Mouse (Mus musculus): ENCODE results near the gene Chtop. TPM values are rescaled to one million over a fixed set of nuclear protein-coding genes. Genes with fewer than 3 reads are reported as not detected.

Gene Chtop
- polyA plus RNA-seq, 1 experiment from 2014 or later, result 176 TPM

GRCm38 (mm10) chr3:90505216-90505615, 4.1 kb downstream of the Chtop start:
- Histone ChIP-seq H3K4me1 (peaks cover 18% of the 10 kb centered on the region), H3K27me3 (ENCODE audit: poor library complexity, severe bottlenecking) (no peaks in the 10 kb centered on the region), H3K4me3 (no peak overlapping the region), H3K9me3 (no peaks in the 10 kb centered on the region), H3K27ac (no peak overlapping the region), H3K36me3 (replicated peaks) (peaks cover 76% of the 10 kb centered on the region)
- 94% methylated on average over 5 of the region's 5 CpGs for WGBS
- DNase-seq (ENCODE audit: extremely low spot score, low spot score), result no peak

DNA sequence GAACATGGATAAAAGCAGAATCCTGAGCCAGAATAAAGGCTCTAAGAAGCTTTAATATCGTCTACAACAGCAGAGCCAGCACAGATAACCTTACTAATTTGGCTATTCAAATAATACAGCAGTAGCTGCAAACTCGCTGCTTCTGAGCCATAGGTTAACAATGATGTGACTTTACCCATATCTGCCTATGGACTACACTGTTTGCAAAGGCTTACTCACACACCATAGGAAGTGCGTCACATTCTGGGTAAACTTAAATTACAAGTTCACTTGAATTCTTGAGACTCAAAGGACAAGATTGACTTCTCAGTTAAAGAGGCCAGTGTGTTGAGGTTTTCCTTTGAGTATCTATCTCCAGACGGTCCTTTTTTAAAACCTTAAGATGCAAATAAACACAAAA, 5.9 kb downstream of the Chtop start:
- H3K27ac ChIP-seq, result no peak overlapping the region
- whole genome bisulfite sequencing, result 81% methylated on average over 4 of the region's 4 CpGs
- H3K4me3 ChIP-seq, result no peak overlapping the region
- no peaks in the 10 kb centered on the region for H3K9me3 ChIP-seq
- peaks cover 14% of the 10 kb centered on the region for H3K4me1 ChIP-seq
- no peak for DNase-seq (ENCODE audit: extremely low spot score, low spot score)
- peaks cover 94% of the 10 kb centered on the region for H3K36me3 ChIP-seq (replicated peaks)
- no peaks in the 10 kb centered on the region for H3K27me3 ChIP-seq (ENCODE audit: poor library complexity, severe bottlenecking)

GRCm38 (mm10) chr3:90497597-90497996, 11.7 kb downstream of the Chtop start:
- H3K4me1 ChIP-seq, result no peaks in the 10 kb centered on the region
- H3K36me3 ChIP-seq (replicated peaks), result peaks cover 80% of the 10 kb centered on the region
- H3K9me3 ChIP-seq, result no peaks in the 10 kb centered on the region
- no peaks in the 10 kb centered on the region for H3K27me3 ChIP-seq (ENCODE audit: poor library complexity, severe bottlenecking)
- no peak for DNase-seq (ENCODE audit: extremely low spot score, low spot score)
- H3K27ac ChIP-seq, result no peak overlapping the region
- H3K4me3 ChIP-seq, result no peak overlapping the region

DNA sequence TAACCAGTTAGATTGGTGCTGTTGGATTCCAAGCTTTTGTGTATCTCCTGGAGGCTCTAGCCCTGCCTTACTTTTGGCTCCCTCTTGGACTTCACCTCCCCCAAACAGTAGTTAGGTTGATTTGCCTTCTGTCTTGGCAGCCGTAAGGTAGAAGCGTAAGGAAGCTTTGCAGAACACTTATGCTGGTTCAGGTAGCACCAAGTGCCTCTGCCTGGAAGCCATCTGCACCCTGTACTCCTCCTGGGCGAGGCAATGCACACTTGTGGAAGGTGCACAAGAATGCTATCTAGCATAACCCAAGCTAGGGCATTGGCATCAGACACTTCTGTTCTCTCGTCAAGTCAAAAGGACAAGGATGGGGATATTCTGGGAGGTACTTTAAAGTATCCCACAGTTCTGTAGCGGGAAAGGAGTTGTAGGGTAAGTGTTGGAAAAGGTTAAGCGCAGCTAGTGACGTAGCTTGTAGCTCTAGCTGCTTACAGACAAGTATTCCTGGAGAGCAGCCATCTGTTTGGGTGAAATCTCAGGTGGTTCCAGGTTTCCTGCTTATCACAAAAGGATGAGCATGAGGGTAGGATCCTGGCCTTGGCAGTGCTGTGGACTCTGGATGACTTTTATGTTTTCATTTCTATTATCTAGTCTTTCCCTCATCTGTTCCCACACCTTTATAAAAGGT, 13.3 kb downstream of the Chtop start:
- 91% methylated on average over 7 of the region's 7 CpGs for WGBS
- no peak overlapping the region for H3K4me3 ChIP-seq
- peaks cover 64% of the 10 kb centered on the region for H3K36me3 ChIP-seq (replicated peaks)
- no peak for DNase-seq (ENCODE audit: extremely low spot score, low spot score)
- H3K27ac ChIP-seq, result no peak overlapping the region
- H3K9me3 ChIP-seq, result no peaks in the 10 kb centered on the region
- no peaks in the 10 kb centered on the region for H3K4me1 ChIP-seq
- H3K27me3 ChIP-seq (ENCODE audit: poor library complexity, severe bottlenecking), result no peaks in the 10 kb centered on the region

DNA sequence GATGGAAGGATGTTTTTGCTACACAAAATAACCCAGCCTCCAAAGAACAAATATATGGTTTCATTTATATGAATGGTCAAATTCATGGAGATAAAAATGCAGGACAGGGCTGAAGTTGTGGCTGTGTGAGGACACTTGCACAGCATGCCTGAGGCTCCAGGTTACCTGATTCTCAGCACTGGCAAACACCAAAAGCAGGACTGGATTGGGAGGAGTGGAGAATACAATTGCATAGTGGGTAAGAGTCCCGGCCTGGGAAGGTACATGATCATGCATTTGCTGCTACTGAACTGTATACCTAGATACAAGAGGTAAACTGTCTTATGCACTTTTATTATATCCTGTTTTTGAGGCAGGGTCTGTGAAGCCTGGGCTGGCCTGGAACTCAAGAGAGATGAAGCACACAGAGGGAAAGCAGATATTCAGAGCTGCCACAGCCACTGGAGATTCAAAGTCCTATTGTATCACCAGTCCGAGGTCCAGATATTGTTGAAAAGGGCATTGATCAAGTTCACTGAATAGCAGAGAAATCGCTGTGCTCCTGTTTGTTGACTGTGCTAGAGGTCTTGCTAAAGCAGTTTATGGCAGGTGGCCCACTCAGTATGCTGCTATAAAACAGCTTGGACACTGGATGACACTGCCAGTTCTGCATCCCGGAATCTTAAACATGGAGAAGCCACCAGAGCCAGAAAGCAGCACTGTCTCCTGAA, 15.3 kb downstream of the Chtop start:
- DNase-seq (ENCODE audit: extremely low spot score, low spot score), result no peak
- H3K27me3 ChIP-seq (ENCODE audit: poor library complexity, severe bottlenecking), result no peaks in the 10 kb centered on the region
- no peak overlapping the region for H3K4me3 ChIP-seq
- no peak overlapping the region for H3K27ac ChIP-seq
- peaks cover 12% of the 10 kb centered on the region for H3K4me1 ChIP-seq
- 68% methylated on average over 4 of the region's 4 CpGs for WGBS
- H3K9me3 ChIP-seq, result no peaks in the 10 kb centered on the region
- peaks cover 51% of the 10 kb centered on the region for H3K36me3 ChIP-seq (replicated peaks)

DNA sequence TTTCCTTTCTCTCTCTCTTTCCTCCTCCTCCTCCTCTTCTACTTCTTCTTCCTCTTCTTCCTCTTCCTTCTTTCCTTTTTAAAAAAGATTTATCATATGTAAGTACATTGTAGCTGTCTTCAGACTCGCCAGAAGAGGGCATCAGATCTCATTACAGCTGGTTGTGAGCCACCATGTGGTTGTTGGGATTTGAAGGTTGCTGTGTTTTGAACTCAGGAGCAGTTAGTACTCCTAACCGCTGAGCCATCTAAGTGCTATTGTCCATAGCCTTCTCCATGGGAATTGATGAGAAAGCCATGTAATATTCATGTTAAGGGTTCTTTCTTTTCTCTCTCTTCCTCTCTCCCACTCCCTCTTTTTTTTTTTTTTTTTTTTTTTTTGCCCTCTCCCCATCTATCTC, 17.9 kb downstream of the Chtop start:
- Histone ChIP-seq H3K27ac (no peak overlapping the region), H3K27me3 (ENCODE audit: poor library complexity, severe bottlenecking) (no peaks in the 10 kb centered on the region), H3K4me3 (peak overlapping the region; percentile 81; the same call in 1 of the 2 replicates), H3K4me1 (peaks cover 12% of the 10 kb centered on the region), H3K36me3 (replicated peaks) (peaks cover 51% of the 10 kb centered on the region), H3K9me3 (no peaks in the 10 kb centered on the region)
- DNase-seq (ENCODE audit: extremely low spot score, low spot score), result no peak
- 38% methylated on average over 2 of the region's 2 CpGs for WGBS

DNA sequence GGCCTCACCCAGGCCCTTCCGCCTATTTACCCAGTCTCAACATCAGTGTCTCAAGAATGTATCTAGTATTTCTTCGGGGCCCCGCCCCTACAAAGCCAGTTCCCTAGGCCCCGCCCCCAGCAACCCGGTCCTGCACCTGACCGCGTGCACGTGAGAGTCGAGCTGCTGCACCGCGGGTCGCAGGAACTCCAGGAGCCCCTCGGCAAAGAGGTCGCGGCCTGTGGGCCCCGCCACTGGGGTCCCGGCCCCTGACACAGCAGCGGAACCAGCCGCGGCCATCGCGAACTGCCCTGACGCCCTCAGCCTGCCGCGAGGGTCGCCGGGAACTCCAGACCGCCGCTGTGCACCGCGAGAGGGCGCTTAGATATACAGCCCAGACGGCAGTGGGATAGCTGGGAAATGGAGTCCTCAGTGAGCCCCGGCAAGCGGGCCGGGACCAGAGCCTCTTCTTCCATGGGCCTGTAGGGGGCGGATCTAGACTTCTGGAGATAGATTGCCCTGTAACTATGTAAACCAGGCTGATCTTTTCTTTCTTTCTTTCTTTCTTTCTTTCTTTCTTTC, 18.5 kb downstream of the Chtop start, which contains the start of gene Snapin:
Gene Snapin, minus strand, starts transcription at position 338 of the 561 bp plus-strand sequence.
- H3K27me3 ChIP-seq (ENCODE audit: poor library complexity, severe bottlenecking), result no peaks in the 10 kb centered on the region
- WGBS, result under 1% methylated on average over 37 of the region's 37 CpGs
- H3K4me1 ChIP-seq, result peaks cover 12% of the 10 kb centered on the region
- H3K9me3 ChIP-seq, result no peaks in the 10 kb centered on the region
- H3K27ac ChIP-seq, result peak within 1 kb of the TSS; percentile 92
- DNase-seq (ENCODE audit: extremely low spot score, low spot score), result peak; percentile 94
- H3K4me3 ChIP-seq, result peak within 1 kb of the TSS; percentile 81
- peaks cover 51% of the 10 kb centered on the region for H3K36me3 ChIP-seq (replicated peaks)

DNA sequence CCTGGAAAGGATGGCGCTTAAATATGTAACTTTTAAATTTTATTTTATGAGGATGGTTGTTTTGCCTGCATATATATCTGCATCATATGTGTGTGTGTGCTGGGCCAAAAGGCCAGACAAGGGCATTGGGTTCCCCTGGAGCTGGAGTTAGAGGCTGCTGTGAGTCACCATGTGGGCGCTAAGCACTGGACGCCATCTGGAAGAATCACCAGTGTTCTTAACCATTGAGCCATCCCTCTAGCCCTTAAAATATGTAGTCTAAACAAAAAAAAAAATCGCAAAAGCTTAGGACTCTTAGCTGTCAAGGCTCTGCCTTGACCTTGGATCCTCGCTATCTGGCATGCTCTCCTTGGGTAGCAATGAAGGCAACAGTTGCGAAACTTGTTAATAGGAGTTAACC, 20.7 kb downstream of the Chtop start:
- Histone ChIP-seq H3K36me3 (replicated peaks) (peaks cover 61% of the 10 kb centered on the region), H3K27ac (no peak overlapping the region), H3K9me3 (no peaks in the 10 kb centered on the region), H3K4me3 (no peak overlapping the region), H3K4me1 (peaks cover 12% of the 10 kb centered on the region), H3K27me3 (ENCODE audit: poor library complexity, severe bottlenecking) (no peaks in the 10 kb centered on the region)
- no peak for DNase-seq (ENCODE audit: extremely low spot score, low spot score)
- 91% methylated on average over 6 of the region's 6 CpGs for WGBS

DNA sequence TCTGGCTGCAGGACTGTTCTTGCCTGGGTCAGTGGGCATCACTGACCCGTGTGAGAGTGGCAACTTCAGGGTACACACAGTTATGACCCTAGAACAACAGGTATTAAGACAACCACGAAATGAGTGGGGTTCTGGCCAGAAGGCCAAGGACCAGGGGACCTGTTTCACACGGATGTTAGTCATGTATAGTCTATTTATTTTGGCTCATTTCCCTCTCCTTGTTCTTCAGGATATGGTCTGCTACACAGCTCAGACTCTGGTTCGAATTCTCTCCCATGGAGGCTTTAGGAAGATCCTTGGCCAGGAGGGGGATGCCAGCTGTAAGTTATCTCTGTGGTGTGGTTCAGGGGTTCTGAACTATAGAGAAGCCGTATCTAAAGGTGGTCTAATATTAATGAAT, 22.3 kb downstream of the Chtop start:
- 87% methylated on average over 5 of the region's 5 CpGs for WGBS
- no peak for DNase-seq (ENCODE audit: extremely low spot score, low spot score)
- Histone ChIP-seq H3K9me3 (no peaks in the 10 kb centered on the region), H3K4me1 (peaks cover 12% of the 10 kb centered on the region), H3K27ac (no peak overlapping the region), H3K27me3 (ENCODE audit: poor library complexity, severe bottlenecking) (no peaks in the 10 kb centered on the region), H3K36me3 (replicated peaks) (peaks cover 77% of the 10 kb centered on the region), H3K4me3 (no peak overlapping the region)

DNA sequence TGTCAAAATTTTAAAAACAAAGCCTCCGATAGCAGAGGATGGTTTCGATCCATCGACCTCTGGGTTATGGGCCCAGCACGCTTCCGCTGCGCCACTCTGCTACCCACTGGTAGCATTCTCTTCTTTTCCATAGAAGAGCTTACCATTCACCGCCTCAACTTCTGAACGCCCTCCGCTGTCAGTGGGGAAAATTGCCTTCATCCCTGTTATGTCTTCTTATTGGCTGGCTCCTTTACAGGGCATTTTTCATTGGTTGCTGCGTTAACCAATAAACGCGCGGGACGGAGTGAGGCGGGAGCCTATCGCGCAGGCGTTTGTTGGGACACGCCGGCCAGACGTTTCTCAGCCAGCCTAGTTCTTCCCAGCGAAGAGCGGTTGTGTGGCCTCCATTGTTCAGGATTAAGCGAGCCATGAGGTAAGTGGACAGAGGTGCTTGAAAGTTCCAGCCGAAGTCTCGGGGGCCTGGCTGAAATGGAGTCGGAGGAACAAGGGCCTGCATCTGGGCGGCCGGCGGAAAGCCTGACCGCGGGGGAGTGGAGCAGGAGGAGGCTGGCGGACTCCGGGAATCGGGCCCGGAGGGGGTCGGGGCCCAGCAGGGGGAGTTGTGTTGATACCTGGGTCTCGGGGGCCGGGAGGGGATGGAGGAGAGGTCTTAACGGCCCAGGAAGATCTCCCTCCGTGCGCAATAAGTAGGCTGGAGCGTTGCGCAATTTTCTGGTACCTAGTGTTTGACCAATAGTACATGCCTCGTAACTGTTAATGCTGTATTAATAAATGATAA, 33.3 kb downstream of the Chtop start, which contains the start of gene Ilf2:
Gene Ilf2, plus strand, starts transcription at position 296 of the 781 bp plus-strand sequence.
- DNase-seq (ENCODE audit: extremely low spot score, low spot score), result peak; percentile 97
- H3K4me1 ChIP-seq, result peaks cover 10% of the 10 kb centered on the region
- H3K4me3 ChIP-seq, result peak within 1 kb of the TSS; percentile 91
- H3K9me3 ChIP-seq, result no peaks in the 10 kb centered on the region; the same call in 1 of the 2 replicates
- peaks cover 40% of the 10 kb centered on the region for H3K36me3 ChIP-seq (replicated peaks)
- peak within 1 kb of the TSS; percentile 99 for H3K27ac ChIP-seq
- under 1% methylated on average over 45 of the region's 45 CpGs for WGBS
- no peaks in the 10 kb centered on the region for H3K27me3 ChIP-seq (ENCODE audit: poor library complexity, severe bottlenecking)

DNA sequence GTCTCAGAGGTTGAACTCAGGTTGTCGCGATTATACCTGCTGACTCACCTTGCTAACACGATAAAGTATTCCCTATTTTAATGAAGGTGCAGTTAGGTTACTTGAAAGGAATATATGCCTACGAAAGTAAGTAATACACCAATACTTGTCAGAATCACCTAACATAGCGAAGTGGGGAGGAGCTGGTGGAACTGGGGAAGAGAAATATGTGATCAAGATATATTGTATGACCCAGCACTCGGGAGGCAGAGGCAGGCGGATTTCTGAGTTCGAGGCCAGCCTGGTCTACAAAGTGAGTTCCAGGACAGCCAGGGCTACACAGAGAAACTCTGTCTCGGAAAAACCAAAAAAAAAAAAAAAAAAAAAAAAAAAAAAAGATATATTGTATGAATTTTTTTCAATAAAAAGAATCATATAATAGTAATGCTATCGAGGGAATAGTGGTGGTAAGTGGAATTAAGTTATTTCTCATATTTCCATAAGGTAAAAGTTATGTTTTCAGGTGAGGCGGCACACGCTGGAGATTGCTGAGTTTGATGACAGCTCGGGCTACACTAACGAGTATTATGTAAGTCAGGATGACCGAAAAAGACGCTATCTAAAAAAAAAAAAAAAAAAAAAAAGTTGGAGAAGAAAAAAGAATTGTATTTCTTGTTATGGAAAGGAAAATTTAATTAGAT, 34.0 kb downstream of the Chtop start:
- Histone ChIP-seq H3K36me3 (replicated peaks) (peaks cover 33% of the 10 kb centered on the region), H3K9me3 (no peaks in the 10 kb centered on the region; the same call in 1 of the 2 replicates), H3K4me1 (peaks cover 10% of the 10 kb centered on the region), H3K27me3 (ENCODE audit: poor library complexity, severe bottlenecking) (no peaks in the 10 kb centered on the region), H3K4me3 (peak overlapping the region; percentile 91), H3K27ac (no peak overlapping the region)
- DNase-seq (ENCODE audit: extremely low spot score, low spot score), result no peak
- WGBS, result 42% methylated on average over 16 of the region's 16 CpGs

GRCm38 (mm10) chr3:90472213-90472612, 37.1 kb downstream of the Chtop start:
- no peak overlapping the region for H3K4me3 ChIP-seq
- peaks cover 2% of the 10 kb centered on the region for H3K36me3 ChIP-seq (replicated peaks)
- 30% methylated on average over 3 of the region's 3 CpGs for WGBS
- DNase-seq (ENCODE audit: extremely low spot score, low spot score), result no peak
- H3K27me3 ChIP-seq (ENCODE audit: poor library complexity, severe bottlenecking), result peaks cover 14% of the 10 kb centered on the region
- peaks cover 5% of the 10 kb centered on the region for H3K4me1 ChIP-seq
- H3K9me3 ChIP-seq, result no peaks in the 10 kb centered on the region
- H3K27ac ChIP-seq, result no peak overlapping the region
